Mouse (Mus musculus) embryonic facial prominence, embryonic 11.5 days (tissue): ENCODE results near the gene Mroh2a. TPM values are rescaled to one million over a fixed set of nuclear protein-coding genes. Genes with fewer than 3 reads are reported as not detected.
A peak's percentile ranks its signal among the peaks of the same experiment; 100 is the strongest.

Experiments
- ATAC-seq: fragments of 200-750 bp; cut with Nextera tagmentation; replicated peaks from 2 replicates; pipeline ENCODE4 v1.8.0; 2017; ENCODE audit warnings: low read depth; ENCODE audit not compliant: insufficient number of reproducible peaks, low FRiP score, low TSS enrichment
- DNase-seq: peaks from one replicate; pipeline ENCODE4 v3.0.0-alpha.2; 2015; ENCODE audit warnings: low spot score
- H3K27ac ChIP-seq: fragments of 300-500 bp; sonication (generic); replicated peaks from 2 replicates; pipeline ENCODE4 v1.5.1; 2014; ENCODE audit warnings: mild to moderate bottlenecking, low read depth, low read length, control low read depth
- H3K27me3 ChIP-seq: fragments of 300-500 bp; sonication (generic); 2 replicates; pipeline ENCODE4 v1.6.1; 2014; ENCODE audit warnings: mild to moderate bottlenecking, low read length, moderate library complexity, mixed read lengths; ENCODE audit not compliant: control insufficient read depth, insufficient read depth
- H3K36me3 ChIP-seq: fragments of 300-500 bp; sonication (generic); replicated peaks from 2 replicates; pipeline ENCODE4 v1.6.1; 2014; ENCODE audit warnings: low read depth, mild to moderate bottlenecking, low read length, moderate library complexity, mixed read lengths; ENCODE audit not compliant: control insufficient read depth, insufficient read depth
- H3K4me1 ChIP-seq: fragments of 300-500 bp; sonication (generic); 2 replicates; pipeline ENCODE4 v1.6.1; 2014; ENCODE audit warnings: low read length, mixed read lengths; ENCODE audit not compliant: control insufficient read depth, insufficient read depth
- H3K4me2 ChIP-seq: fragments of 300-500 bp; sonication (generic); 2 replicates; pipeline ENCODE4 v1.6.1; 2014; ENCODE audit warnings: low read depth, mild to moderate bottlenecking, control low read depth, low read length, moderate library complexity
- H3K4me3 ChIP-seq: fragments of 300-500 bp; sonication (generic); 2 replicates; pipeline ENCODE4 v1.5.1; 2014; ENCODE audit warnings: low read depth, low read length, control low read depth
- H3K9ac ChIP-seq: fragments of 300-500 bp; sonication (generic); replicated peaks from 2 replicates; pipeline ENCODE4 v1.6.1; 2014; ENCODE audit warnings: mild to moderate bottlenecking, control low read depth, low read length
- H3K9me3 ChIP-seq: fragments of 300-500 bp; sonication (generic); replicated peaks from 2 replicates; pipeline ENCODE4 v1.6.1; 2016; ENCODE audit warnings: mild to moderate bottlenecking, low read length, inconsistent platforms, mixed read lengths; ENCODE audit not compliant: control insufficient read depth
- WGBS: fragments of 180-500 bp; shearing (Covaris S2); extraction: QIAGEN DNeasy Blood & Tissue Kit; methylation state at CpG from one replicate; pipeline ENCODE4 v1.1.7; 2014; 5-methylcytosine and 5-hydroxymethylcytosine counted together
- polyA plus RNA-seq: library from polyadenylated mRNA; unstranded; fragments of >200 nt; fragmentation: Nextera tagmentation; extraction: Ambion mirVana; gene quantifications from 2 replicates; pipeline ENCODE4 v1.2.1, GENCODE M21; 2014

The Mroh2a gene
- polyA plus RNA-seq, 1 experiment from 2014 or later: 1.00 TPM

- DNase-seq: peak; percentile 6
- H3K9me3 ChIP-seq: peaks cover 52% of the 10 kb centered on the region
- 0 out of 2 replicates have a peak, but pooled peaks have one; percentile 5 for ATAC-seq
- no peak overlapping the region for H3K27ac ChIP-seq
- no peaks in the 10 kb centered on the region for H3K4me1 ChIP-seq
- WGBS: 73% methylated on average over 10 of the region's 10 CpGs
- no peak overlapping the region for H3K4me3 ChIP-seq
- H3K9ac ChIP-seq: no peak overlapping the region
- no peaks in the 10 kb centered on the region for H3K27me3 ChIP-seq
- H3K4me2 ChIP-seq: no peak overlapping the region
- no peaks in the 10 kb centered on the region for H3K36me3 ChIP-seq
Measured at GRCm38 (mm10) chr1:88215466-88216380, 11.1 kb upstream of the Mroh2a start.

GRCm38 (mm10) chr1:88216551-88216950, 10.2 kb upstream of the Mroh2a start:
- DNase-seq (peak; percentile 0), ATAC-seq (no peak)
- H3K4me2 ChIP-seq: no peak overlapping the region
- no peaks in the 10 kb centered on the region for H3K27me3 ChIP-seq
- WGBS: 55% methylated on average over 2 of the region's 2 CpGs
- no peak overlapping the region for H3K9ac ChIP-seq
- H3K36me3 ChIP-seq: no peaks in the 10 kb centered on the region
- H3K9me3 ChIP-seq: peaks cover 49% of the 10 kb centered on the region
- H3K4me1 ChIP-seq: no peaks in the 10 kb centered on the region
- H3K27ac ChIP-seq: no peak overlapping the region
- H3K4me3 ChIP-seq: no peak overlapping the region

- 62% methylated on average over 2 of the region's 2 CpGs for whole genome bisulfite sequencing
- peaks cover 43% of the 10 kb centered on the region for H3K9me3 ChIP-seq
- H3K36me3 ChIP-seq: no peaks in the 10 kb centered on the region
- no peak overlapping the region for H3K4me2 ChIP-seq
- H3K4me3 ChIP-seq: no peak overlapping the region
- H3K27me3 ChIP-seq: no peaks in the 10 kb centered on the region
- no peak overlapping the region for H3K9ac ChIP-seq
- no peak for ATAC-seq
- peak; percentile 0 for DNase-seq
- no peaks in the 10 kb centered on the region for H3K4me1 ChIP-seq
- H3K27ac ChIP-seq: no peak overlapping the region
Measured at GRCm38 (mm10) chr1:88217144-88217543, 9.6 kb upstream of the Mroh2a start.

- no peaks in the 10 kb centered on the region for H3K4me1 ChIP-seq
- WGBS: 41% methylated on average over 3 of the region's 3 CpGs
- no peak overlapping the region for H3K4me2 ChIP-seq
- no peaks in the 10 kb centered on the region for H3K36me3 ChIP-seq
- peaks cover 39% of the 10 kb centered on the region for H3K9me3 ChIP-seq
- DNase-seq: peak; percentile 2
- no peak overlapping the region for H3K9ac ChIP-seq
- no peaks in the 10 kb centered on the region for H3K27me3 ChIP-seq
- ATAC-seq: no peak
- H3K27ac ChIP-seq: no peak overlapping the region
- no peak overlapping the region for H3K4me3 ChIP-seq
Measured at GRCm38 (mm10) chr1:88217576-88217975, 9.2 kb upstream of the Mroh2a start.

GRCm38 (mm10) chr1:88218051-88218450, 8.7 kb upstream of the Mroh2a start:
- no peak for ATAC-seq
- 74% methylated on average over 9 of the region's 9 CpGs for WGBS

GRCm38 (mm10) chr1:88218591-88218990, 8.2 kb upstream of the Mroh2a start:
- Histone ChIP-seq H3K4me1 (no peaks in the 10 kb centered on the region), H3K36me3 (no peaks in the 10 kb centered on the region), H3K27me3 (no peaks in the 10 kb centered on the region), H3K9ac (no peak overlapping the region), H3K4me2 (no peak overlapping the region), H3K27ac (no peak overlapping the region), H3K4me3 (no peak overlapping the region), H3K9me3 (peaks cover 36% of the 10 kb centered on the region)
- 49% methylated on average over 4 of the region's 4 CpGs for WGBS
- ATAC-seq (no peak), DNase-seq (peak; percentile 17)

More at GRCm38 (mm10) chr1:88218051-88218450, 8.7 kb upstream of the Mroh2a start:
- Histone ChIP-seq H3K27me3 (no peaks in the 10 kb centered on the region), H3K9me3 (peaks cover 37% of the 10 kb centered on the region), H3K4me1 (no peaks in the 10 kb centered on the region), H3K9ac (no peak overlapping the region), H3K27ac (no peak overlapping the region), H3K4me2 (no peak overlapping the region), H3K4me3 (no peak overlapping the region), H3K36me3 (no peaks in the 10 kb centered on the region)
- DNase-seq: peak; percentile 2

- WGBS: 24% methylated on average over 1 of the region's 1 CpGs
- no peaks in the 10 kb centered on the region for H3K27me3 ChIP-seq
- no peaks in the 10 kb centered on the region for H3K4me1 ChIP-seq
- H3K4me3 ChIP-seq: no peak overlapping the region
- H3K36me3 ChIP-seq: no peaks in the 10 kb centered on the region
- DNase-seq: peak; percentile 5
- no peak overlapping the region for H3K4me2 ChIP-seq
- no peak for ATAC-seq
- no peak overlapping the region for H3K27ac ChIP-seq
- no peak overlapping the region for H3K9ac ChIP-seq
- H3K9me3 ChIP-seq: peaks cover 31% of the 10 kb centered on the region
Measured at GRCm38 (mm10) chr1:88219054-88219453, 7.7 kb upstream of the Mroh2a start.

- Histone ChIP-seq H3K4me2 (no peak overlapping the region), H3K27ac (no peak overlapping the region), H3K36me3 (no peaks in the 10 kb centered on the region), H3K27me3 (no peaks in the 10 kb centered on the region), H3K9me3 (peaks cover 22% of the 10 kb centered on the region), H3K4me3 (no peak overlapping the region), H3K9ac (no peak overlapping the region), H3K4me1 (no peaks in the 10 kb centered on the region)
- ATAC-seq: no peak
- DNase-seq: no peak
Measured at GRCm38 (mm10) chr1:88220336-88220735, 6.5 kb upstream of the Mroh2a start.
